Comparison of ENCODE assay signal across 25 mouse cellular contexts in the genomic region with DNA sequence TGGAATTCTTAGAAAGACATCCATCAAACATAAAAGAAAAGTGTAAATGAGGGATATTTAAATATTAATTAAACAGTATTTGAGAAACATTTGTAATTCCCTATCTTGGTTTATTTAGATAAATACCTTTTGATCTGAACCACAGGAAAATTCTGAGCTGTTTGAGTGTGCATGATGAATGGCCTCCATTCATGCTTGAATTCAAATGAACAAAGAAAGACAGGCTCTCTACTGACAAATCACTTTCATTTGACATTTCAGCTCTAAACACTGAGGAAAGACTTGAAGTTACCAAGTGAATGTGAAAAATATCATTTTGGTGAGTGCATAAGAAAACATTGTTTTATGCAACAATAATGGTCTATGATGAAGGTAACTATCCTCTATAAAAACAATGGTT.
DNase-seq lines count a peak whose midpoint lies in the region; ATAC-seq and TF ChIP-seq lines count a peak whose summit lies in the region.
"Had no signal": no experiment of that assay in that cellular context is flagged by ENCODE, and none has a peak within 500 bp of the region (broad histone marks: within the 10 kb centered on the region; RNA-seq: fewer than 3 reads in every experiment).

No protein-coding gene starts in this region.

- DNase-seq in embryo, embryonic 10.5 days (ENCODE audit: low spot score) = peak; percentile 13
- no peak for DNase-seq in embryo, embryonic 11 days
- peak; percentile 2 for DNase-seq in midbrain, postnatal 0 days (ENCODE audit: low spot score)
- no peak for DNase-seq in midbrain, embryonic 14.5 days
- peak; percentile 55 for DNase-seq in Muller cell, postnatal 12 days (ENCODE audit: inconsistent ontology term)
- peak; percentile 16 for DNase-seq in mesoderm, embryonic 11.5 days (ENCODE audit: low read depth, low spot score)
- no peak for DNase-seq in ovary, postnatal 10 days (ENCODE audit: low spot score)
- DNase-seq: adrenal gland, adult 2 months; adrenal gland, postnatal 10 days; adrenal gland, postnatal 25 days; B cell, adult 2 months; cerebellum, adult 11-12 months; cerebellum, adult 2 months; cerebellum, adult 9-10 months; cerebellum, postnatal 10 days; cerebellum, postnatal 25 days had no signal

- H3K9me3 ChIP-seq in midbrain, postnatal 0 days (ENCODE audit: low read length) = no peaks in the 10 kb centered on the region
- no peaks in the 10 kb centered on the region for H3K9me3 ChIP-seq in midbrain, embryonic 14.5 days (ENCODE audit: control insufficient read depth, low read length)
- H3K9me3 ChIP-seq: embryonic facial prominence, embryonic 10.5 days; embryonic facial prominence, embryonic 12.5 days; forebrain, embryonic 10.5 days; forebrain, embryonic 13.5 days; G1E had no signal

- H3K9ac ChIP-seq in midbrain, postnatal 0 days (replicated peaks; ENCODE audit: low read length, poor library complexity, severe bottlenecking) = no peak overlapping the region
- H3K9ac ChIP-seq in midbrain, embryonic 14.5 days (replicated peaks; ENCODE audit: low read length) = no peak overlapping the region
- H3K9ac ChIP-seq: embryonic facial prominence, embryonic 12.5 days; forebrain, embryonic 13.5 days had no signal

- no peak for ATAC-seq in midbrain, postnatal 0 days (ENCODE audit: low FRiP score)
- no peak for ATAC-seq in midbrain, embryonic 14.5 days (ENCODE audit: low FRiP score, low TSS enrichment)
- ATAC-seq: CD4-positive, CD25-positive, alpha-beta regulatory T cell, adult 4 months; forebrain, embryonic 13.5 days; forebrain, embryonic 16.5 days had no signal

- no peaks in the 10 kb centered on the region for H3K36me3 ChIP-seq in midbrain, postnatal 0 days (ENCODE audit: insufficient read depth, low read length)
- H3K36me3 ChIP-seq in midbrain, embryonic 14.5 days (ENCODE audit: control insufficient read depth, insufficient read depth, low read length) = no peaks in the 10 kb centered on the region
- H3K36me3 ChIP-seq: embryonic facial prominence, embryonic 10.5 days; embryonic facial prominence, embryonic 12.5 days; forebrain, embryonic 10.5 days; G1E had no signal

- no peaks in the 10 kb centered on the region for H3K27me3 ChIP-seq in midbrain, postnatal 0 days (ENCODE audit: insufficient read depth, low read length)
- H3K27me3 ChIP-seq in midbrain, embryonic 14.5 days (ENCODE audit: control insufficient read depth, insufficient read depth, low read length) = no peaks in the 10 kb centered on the region
- H3K27me3 ChIP-seq: CH12.LX; embryonic facial prominence, embryonic 12.5 days; forebrain, embryonic 13.5 days had no signal

- H3K4me1 ChIP-seq in midbrain, postnatal 0 days (ENCODE audit: insufficient read depth, low read length) = no peaks in the 10 kb centered on the region
- no peaks in the 10 kb centered on the region for H3K4me1 ChIP-seq in midbrain, embryonic 14.5 days (ENCODE audit: control insufficient read depth, insufficient read depth, low read length)
- H3K4me1 ChIP-seq: embryonic facial prominence, embryonic 10.5 days; embryonic facial prominence, embryonic 12.5 days; forebrain, embryonic 10.5 days; forebrain, embryonic 13.5 days had no signal

- no peak overlapping the region for H3K4me2 ChIP-seq in midbrain, postnatal 0 days (ENCODE audit: low read depth, low read length, poor library complexity, severe bottlenecking)
- H3K4me2 ChIP-seq in midbrain, embryonic 14.5 days (ENCODE audit: low read length) = no peak overlapping the region
- H3K4me2 ChIP-seq: embryonic facial prominence, embryonic 12.5 days; forebrain, embryonic 13.5 days had no signal

- no peak overlapping the region for H3K4me3 ChIP-seq in midbrain, postnatal 0 days (ENCODE audit: low read depth, low read length)
- H3K4me3 ChIP-seq in midbrain, embryonic 14.5 days (replicated peaks; ENCODE audit: low read depth, low read length) = no peak overlapping the region
- H3K4me3 ChIP-seq: embryonic facial prominence, embryonic 10.5 days; embryonic facial prominence, embryonic 12.5 days; erythroblast, embryonic 14.5 days; forebrain, embryonic 10.5 days; forebrain, embryonic 13.5 days had no signal

- H3K27ac ChIP-seq in midbrain, postnatal 0 days (ENCODE audit: low read depth, low read length) = no peak overlapping the region
- no peak overlapping the region for H3K27ac ChIP-seq in midbrain, embryonic 14.5 days (replicated peaks; ENCODE audit: low read depth, low read length)
- H3K27ac ChIP-seq: embryonic facial prominence, embryonic 10.5 days; embryonic facial prominence, embryonic 12.5 days; forebrain, embryonic 10.5 days; forebrain, embryonic 13.5 days had no signal

- TF ChIP-seq CTCF in midbrain, postnatal 0 days (IDR thresholded peaks at IDR 0.05) = no peak

Comparison
In these comparisons a context has a peak if more than half of its experiments do, and no peak if none do; other contexts are left out.
1. DNase-seq: peak in embryo, embryonic 10.5 days (single experiment), midbrain, postnatal 0 days (single experiment), Muller cell, postnatal 12 days (single experiment) and mesoderm, embryonic 11.5 days (single experiment); none in embryo, embryonic 11 days (single experiment), midbrain, embryonic 14.5 days (single experiment) and ovary, postnatal 10 days (single experiment).